Mouse (Mus musculus) T-cell, adult 66 days (primary cell): ENCODE results near the gene Pax4. TPM values are rescaled to one million over a fixed set of nuclear protein-coding genes. Genes with fewer than 3 reads are reported as not detected.

Source experiments
- total RNA-seq, 2 experiments: library from RNA; stranded (reverse); gene quantifications; 3 replicates in 1 of 2; 4 replicates in 1 of 2; pipeline ENCODE4 v1.2.4; 2023

Gene Pax4
- total RNA-seq: not detected

DNA sequence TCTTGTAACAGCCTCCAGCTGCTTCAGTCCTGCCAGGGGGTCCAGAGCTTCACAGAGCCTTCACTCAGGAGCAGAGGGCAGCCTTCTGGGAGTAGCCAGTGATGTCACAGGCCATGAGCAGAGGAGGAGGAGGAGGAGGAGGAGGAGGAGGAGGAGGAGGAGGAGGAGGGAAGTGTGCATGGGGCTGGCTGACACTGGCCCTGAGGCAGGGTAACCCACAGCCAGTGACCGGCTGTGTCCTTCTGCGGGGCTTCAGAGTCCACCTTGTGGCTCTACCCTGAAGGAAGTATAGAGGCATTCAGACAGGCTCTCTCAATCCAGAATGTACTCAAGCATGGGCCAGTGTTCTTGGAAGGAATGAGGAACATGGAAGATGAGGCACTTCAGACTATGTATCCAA is at the start of gene Pax4:
Pax4 (minus strand) TSS at position 101 of the 400 bp plus-strand sequence.

DNA sequence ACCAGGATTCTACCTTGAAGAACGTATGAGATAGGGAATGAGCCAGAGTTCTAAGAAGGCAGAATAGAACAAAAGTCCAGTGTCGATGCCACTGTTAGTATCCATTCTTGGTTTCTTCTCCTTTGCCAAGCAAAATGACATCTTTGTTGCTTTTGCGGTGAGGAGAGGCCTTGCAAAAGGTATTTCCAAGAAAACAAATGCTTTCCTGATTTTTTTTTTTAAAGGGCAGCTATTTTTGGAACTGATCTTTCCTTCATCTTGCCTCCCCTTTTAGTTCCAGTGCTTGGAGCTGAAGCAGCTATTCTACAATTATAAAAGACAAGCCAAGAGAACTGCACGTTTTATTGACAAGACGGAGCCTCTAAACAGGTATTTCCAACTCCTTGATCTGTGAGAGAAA is 25.7 kb upstream of the Pax4 start, which contains the start of gene Snd1:
Snd1 (plus strand) TSS at position 301 of the 400 bp plus-strand sequence.

DNA sequence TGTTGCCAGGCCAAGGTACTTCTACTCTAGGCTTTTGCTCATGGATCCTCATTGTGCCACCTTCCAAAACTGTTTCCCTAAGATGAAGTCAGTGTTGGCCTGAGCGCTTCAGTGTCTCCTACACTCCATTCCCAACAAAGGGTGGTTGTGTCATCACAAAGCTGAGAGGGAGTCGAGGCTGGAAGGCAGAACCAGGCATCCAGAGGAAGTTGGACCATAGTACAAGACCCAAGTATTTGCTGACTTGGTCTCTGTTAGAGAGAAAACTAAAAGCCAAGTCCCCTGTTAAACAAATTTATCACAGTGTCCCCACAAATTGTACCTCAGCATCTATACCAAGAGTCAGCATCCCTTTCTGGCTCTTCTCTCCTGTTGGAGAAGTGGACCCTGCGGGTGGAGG is 20.9 kb downstream of the Pax4 start, which contains the start of gene Gcc1:
Gcc1 (minus strand) TSS at position 101 of the 400 bp plus-strand sequence.

DNA sequence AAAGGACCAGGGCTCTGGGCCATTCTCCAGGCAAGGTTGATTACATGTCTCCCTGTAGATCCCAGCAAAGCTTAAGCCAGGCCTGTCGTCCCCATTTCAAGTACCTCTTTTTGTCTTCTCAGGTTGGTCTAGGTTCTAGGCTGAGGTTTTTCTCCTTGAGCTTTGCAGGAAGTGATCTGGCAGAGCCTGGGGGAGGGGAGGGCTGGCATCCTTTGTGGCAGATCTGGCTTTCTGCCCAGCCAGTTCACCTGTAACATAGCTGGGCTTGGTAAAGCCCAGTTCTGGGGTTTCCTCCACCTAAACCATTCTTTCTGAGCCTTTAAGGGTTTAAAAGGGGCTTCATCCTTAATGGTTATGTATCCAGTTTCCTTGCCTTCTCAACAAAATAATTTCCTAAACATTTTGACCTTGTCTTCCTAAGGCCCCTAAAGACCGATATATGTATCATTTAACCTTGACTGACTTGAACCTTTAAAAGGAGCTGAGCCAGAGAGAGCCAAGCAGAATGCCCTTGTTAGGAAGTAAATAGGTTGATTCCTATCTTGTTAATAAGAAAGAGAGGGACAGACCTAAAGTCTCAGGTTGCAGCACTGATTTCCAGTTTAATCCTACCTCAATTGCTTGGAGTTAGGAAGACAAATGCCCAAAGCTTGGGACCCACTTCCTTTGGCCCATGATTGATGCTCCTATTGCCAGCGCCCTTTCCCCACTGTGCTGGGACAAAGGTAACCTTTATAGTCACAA is 21.9 kb downstream of the Pax4 start, which contains the start of gene Fscn3:
Fscn3 (plus strand) TSS at position 694 of the 744 bp plus-strand sequence.

DNA sequence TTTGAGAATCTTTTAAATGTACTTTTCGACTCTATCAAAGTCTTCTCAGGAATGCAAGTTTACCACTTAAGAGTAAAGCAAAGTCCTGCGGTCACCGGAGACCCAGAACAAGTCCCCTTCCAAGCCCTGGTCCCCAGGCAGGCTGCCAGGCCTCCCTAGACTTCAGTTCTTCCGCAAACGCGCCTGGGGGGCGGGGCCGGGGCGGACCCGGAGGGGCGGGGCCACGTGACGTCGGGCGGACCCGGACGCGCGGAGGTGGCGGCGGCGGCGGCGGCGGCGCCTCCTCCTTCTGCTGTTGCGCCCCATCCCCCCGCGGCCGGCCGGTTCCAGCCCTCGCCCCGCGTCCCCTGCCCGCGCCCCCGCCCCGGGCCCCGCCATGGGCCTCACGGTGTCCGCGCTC is 25.8 kb downstream of the Pax4 start, which contains the start of gene Arf5:
Arf5 (plus strand) TSS at position 248 of the 400 bp plus-strand sequence.

DNA sequence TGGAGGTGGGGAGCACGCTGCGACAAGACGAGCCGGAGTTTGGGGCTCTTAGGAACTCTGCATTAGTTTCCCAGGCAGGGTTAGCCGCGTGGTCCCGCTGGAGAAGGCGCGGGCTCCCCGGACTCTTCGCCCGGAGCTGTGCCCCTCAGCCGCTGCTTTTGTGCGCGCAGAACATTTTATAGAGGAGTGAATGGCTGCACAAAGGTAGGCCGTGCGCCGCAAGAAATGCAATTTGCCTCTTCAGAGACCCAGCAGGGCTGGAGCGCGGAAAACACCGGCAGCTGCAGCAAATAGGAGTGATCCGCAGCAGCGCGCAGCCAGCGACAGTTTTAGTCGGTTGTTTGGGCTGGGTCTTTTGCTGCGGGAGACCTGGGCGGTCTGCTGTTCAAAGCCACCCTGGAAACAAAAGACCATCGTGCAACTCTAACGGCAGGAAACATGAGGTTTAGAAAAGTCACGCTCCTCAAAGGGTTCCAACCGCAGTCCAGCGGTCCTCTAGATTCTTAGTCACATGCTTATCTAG is 51.4 kb downstream of the Pax4 start, which contains the start of gene Zfp800:
Zfp800 (minus strand) TSS at position 325 of the 523 bp plus-strand sequence.

Other genes with a start within 250 kb of the Pax4 start
- gene Zfp800, start 51.3 kb downstream of the Pax4 start, total RNA-seq: 10 to 100 TPM; 50.5 to 53.7 TPM
- gene Arf5, start 25.8 kb downstream of the Pax4 start, total RNA-seq: 100 to 1,000 TPM; 174 to 175 TPM
- under 1 TPM; 0.67 to 0.89 TPM for gene Fscn3, start 21.6 kb downstream of the Pax4 start, total RNA-seq
- gene Gcc1, start 21.0 kb downstream of the Pax4 start, total RNA-seq: 10 to 100 TPM; 26.5 to 31.3 TPM
- 100 to 1,000 TPM; 128 to 142 TPM for gene Snd1, start 25.8 kb upstream of the Pax4 start, total RNA-seq